ENCODE assay signal across 8 mouse cellular contexts in genomic region chr1:183442015-183442774, GRCm38 (mm10). TPM values are rescaled to one million over a fixed set of nuclear protein-coding genes. Genes with fewer than 3 reads are reported as not detected.
DNase-seq lines count a peak whose midpoint lies in the region; ATAC-seq and TF ChIP-seq lines count a peak whose summit lies in the region.

No protein-coding gene starts in this region.

- no peaks in the 10 kb centered on the region for H3K36me3 ChIP-seq in hindbrain, embryonic 11.5 days (ENCODE audit: control insufficient read depth, insufficient read depth, low read length)
- no peaks in the 10 kb centered on the region for H3K36me3 ChIP-seq in megakaryocyte, embryonic 14.5 days (replicated peaks; ENCODE audit: low read length)

- no peak overlapping the region for H3K4me2 ChIP-seq in hindbrain, embryonic 11.5 days (replicated peaks; ENCODE audit: low read depth, low read length)

- H3K4me1 ChIP-seq in cerebellum, adult 2 months (ENCODE audit: control insufficient read depth, insufficient read depth, low read length), result peaks cover 3% of the 10 kb centered on the region; the same call in 1 of the 2 replicates
- no peaks in the 10 kb centered on the region for H3K4me1 ChIP-seq in hindbrain, embryonic 11.5 days (replicated peaks; ENCODE audit: control insufficient read depth, insufficient read depth, low read length)
- peaks cover 20% of the 10 kb centered on the region for H3K4me1 ChIP-seq in megakaryocyte, embryonic 14.5 days

- no peaks in the 10 kb centered on the region for H3K9me3 ChIP-seq in hindbrain, embryonic 11.5 days (ENCODE audit: control insufficient read depth, low read length)
- H3K9me3 ChIP-seq in megakaryocyte, embryonic 14.5 days, result peaks cover 21% of the 10 kb centered on the region

- peak overlapping the region; percentile 46 for H3K4me3 ChIP-seq in cerebellum, adult 2 months (replicated peaks; ENCODE audit: insufficient read depth, low read depth, low read length)
- H3K4me3 ChIP-seq in hindbrain, embryonic 11.5 days (ENCODE audit: low read depth, low read length), result no peak overlapping the region
- H3K4me3 ChIP-seq in megakaryocyte, embryonic 14.5 days (replicated peaks), result peak overlapping the region; percentile 14

- peak; percentile 97 for TF ChIP-seq CTCF in cerebellum, adult 2 months (IDR thresholded peaks at IDR 0.05; ENCODE audit: borderline replicate concordance, insufficient read depth, low read depth, low read length)

- H3K9ac ChIP-seq in hindbrain, embryonic 11.5 days (ENCODE audit: low read depth, low read length), result no peak overlapping the region

- peak; percentile 97 for DNase-seq in NIH3T3 (ENCODE audit: low read depth)
- DNase-seq in cerebellum, adult 2 months, result peak; percentile 77 to 86
- peak; percentile 34 to 73 for DNase-seq in frontal cortex, postnatal 10 days (ENCODE audit: low spot score in 2 of 2)
- DNase-seq in hindbrain, embryonic 11.5 days (ENCODE audit: low spot score), result peak; percentile 92
- DNase-seq in layer of hippocampus, postnatal 25 days (ENCODE audit: extremely low spot score in 1 of 2, low spot score in 1 of 2), result peak; percentile 64 to 90
- DNase-seq in right cerebral cortex, adult 2 months (ENCODE audit: low spot score in 2 of 2), result peak; percentile 88 to 89
- DNase-seq in urinary bladder, adult 2 months (ENCODE audit: low spot score), result peak; percentile 54

- ATAC-seq in hindbrain, embryonic 11.5 days (ENCODE audit: low FRiP score), result peak; percentile 43; the same call in 1 of the 2 replicates

- no peaks in the 10 kb centered on the region for H3K27me3 ChIP-seq in cerebellum, adult 2 months (ENCODE audit: control insufficient read depth, insufficient read depth, low read length)
- no peaks in the 10 kb centered on the region for H3K27me3 ChIP-seq in hindbrain, embryonic 11.5 days (ENCODE audit: control insufficient read depth, insufficient read depth, low read length)
- H3K27me3 ChIP-seq in megakaryocyte, embryonic 14.5 days (replicated peaks), result peaks cover 11% of the 10 kb centered on the region

- no peak overlapping the region; the same call in 1 of the 2 replicates for H3K27ac ChIP-seq in cerebellum, adult 2 months (ENCODE audit: insufficient read depth, low read length)
- no peak overlapping the region for H3K27ac ChIP-seq in hindbrain, embryonic 11.5 days (ENCODE audit: low read depth, low read length)

- TF ChIP-seq POLR2A in cerebellum, adult 2 months (IDR thresholded peaks at IDR 0.05; ENCODE audit: borderline replicate concordance, insufficient read depth, low read length), result no peak

- 9% methylated on average over 19 of the region's 19 CpGs for WGBS in cerebellum, adult 2 months
- 30% methylated on average over 19 of the region's 19 CpGs for WGBS in hindbrain, embryonic 11.5 days

RNA-seq across cellular contexts. Expression of gene Hhipl2, which starts 24.2 kb away (rescaled TPM):
- 0.24 and 0.33 TPM in 2 replicates for polyA plus RNA-seq in cerebellum, adult 2 months (2012; rRNA removed)
- polyA plus RNA-seq in hindbrain, embryonic 11.5 days (2014; fragmentation: Nextera tagmentation; extraction: Ambion mirVana), result 0.47 and 0.54 TPM in 2 replicates
- under 1 TPM; 0.21 to 0.30 TPM for total RNA-seq in layer of hippocampus, postnatal 25 days (2021)
- polyA plus RNA-seq in megakaryocyte, embryonic 14.5 days (2012; ENCODE audit: insufficient read depth, low replicate concordance), result not detected in 2 replicates
- 0.27 and 0.34 TPM in 2 replicates for polyA plus RNA-seq in urinary bladder, adult 2 months (2012; rRNA removed)

RNA-seq across cellular contexts. Expression of gene Taf1a, which starts 53.4 kb away (rescaled TPM):
- 25.8 and 27.2 TPM in 2 replicates for polyA plus RNA-seq in cerebellum, adult 2 months (2012; rRNA removed)
- 18.4 and 20.2 TPM in 2 replicates for polyA plus RNA-seq in hindbrain, embryonic 11.5 days (2014; fragmentation: Nextera tagmentation; extraction: Ambion mirVana)
- total RNA-seq in layer of hippocampus, postnatal 25 days (2021), result 10 to 100 TPM; 16.7 to 19.1 TPM
- 1.8 TPM in 1 of 2 replicates, not detected in the other for polyA plus RNA-seq in megakaryocyte, embryonic 14.5 days (2012; ENCODE audit: insufficient read depth, low replicate concordance)
- polyA plus RNA-seq in urinary bladder, adult 2 months (2012; rRNA removed), result 32.8 and 43.1 TPM in 2 replicates
